Mouse (Mus musculus) adrenal gland, postnatal 10 days (tissue): ENCODE measurements around the gene Pcbp2. TPM values are rescaled to one million over a fixed set of nuclear protein-coding genes. Genes with fewer than 3 reads are reported as not detected.

Experiments used
- DNase-seq: peaks from one replicate; pipeline ENCODE4 v3.0.0; 2021; ENCODE audit warnings: mixed read lengths
- long read RNA-seq, 2 experiments: library from polyadenylated mRNA; stranded (forward); transcript quantifications; one replicate each; pipeline ENCODE4 v2.0.0; 2021
- total RNA-seq, 2 experiments: library from RNA; stranded (reverse); gene quantifications; 2 replicates each; pipeline ENCODE4 v1.2.3; 2021

The Pcbp2 gene
- 100 to 1,000 TPM; 703 to 724 TPM for total RNA-seq
- long read RNA-seq, experiment 1, transcript Pcbp2-225 (3 exons, 585 nt): major isoform, 6 of 195 reads
- long read RNA-seq, experiment 1, partial matches to known transcripts: 101 of 195 reads
- long read RNA-seq, experiment 1, other reads (novel, unspliced or antisense): 75 of 195 reads
- long read RNA-seq, experiment 2, partial matches to known transcripts: 28 of 111 reads
- long read RNA-seq, experiment 2, other reads (novel, unspliced or antisense): 78 of 111 reads

- peak; percentile 98 for DNase-seq
Observed at GRCm38 (mm10) chr15:102470183-102470604, at the start of gene Pcbp2. Gene Pcbp2 (plus strand): TSS chr15:102470539.

GRCm38 (mm10) chr15:102420986-102421385 lies 49.4 kb upstream of the Pcbp2 start:
- no peak for DNase-seq

GRCm38 (mm10) chr15:102421437-102421836 lies 48.9 kb upstream of the Pcbp2 start:
- peak; percentile 57 for DNase-seq

GRCm38 (mm10) chr15:102423602-102424240 lies 46.6 kb upstream of the Pcbp2 start:
- no peak for DNase-seq

GRCm38 (mm10) chr15:102424657-102425056 lies 45.7 kb upstream of the Pcbp2 start:
- DNase-seq: no peak

- DNase-seq: no peak
Observed at GRCm38 (mm10) chr15:102426963-102427362, 43.4 kb upstream of the Pcbp2 start.

GRCm38 (mm10) chr15:102432046-102432445 lies 38.3 kb upstream of the Pcbp2 start:
- DNase-seq: no peak

- DNase-seq: no peak
Observed at GRCm38 (mm10) chr15:102433173-102433572, 37.2 kb upstream of the Pcbp2 start.

- peak; percentile 93 for DNase-seq
Observed at GRCm38 (mm10) chr15:102442490-102442889, 27.8 kb upstream of the Pcbp2 start.

- DNase-seq: no peak
Observed at GRCm38 (mm10) chr15:102445146-102445545, 25.2 kb upstream of the Pcbp2 start, which contains the start of gene Amhr2. Gene Amhr2 (plus strand): TSS chr15:102445367.

- no peak for DNase-seq
Observed at GRCm38 (mm10) chr15:102446448-102446847, 23.9 kb upstream of the Pcbp2 start.

GRCm38 (mm10) chr15:102449366-102449765 lies 21.0 kb upstream of the Pcbp2 start:
- no peak for DNase-seq

GRCm38 (mm10) chr15:102450928-102451327 lies 19.4 kb upstream of the Pcbp2 start:
- DNase-seq: peak; percentile 73

- DNase-seq: no peak
Observed at GRCm38 (mm10) chr15:102451666-102452430, 18.5 kb upstream of the Pcbp2 start.

GRCm38 (mm10) chr15:102455993-102456392 lies 14.3 kb upstream of the Pcbp2 start:
- DNase-seq: no peak

GRCm38 (mm10) chr15:102458050-102458736 lies 12.1 kb upstream of the Pcbp2 start:
- no peak for DNase-seq

- DNase-seq: peak; percentile 91
Observed at GRCm38 (mm10) chr15:102458904-102459317, 11.4 kb upstream of the Pcbp2 start, which contains the start of gene Prr13. Gene Prr13 (plus strand): TSS chr15:102459028.

- DNase-seq: no peak
Observed at GRCm38 (mm10) chr15:102459381-102459780, 11.0 kb upstream of the Pcbp2 start.

GRCm38 (mm10) chr15:102459847-102460246 lies 10.5 kb upstream of the Pcbp2 start:
- no peak for DNase-seq

- DNase-seq: no peak
Observed at GRCm38 (mm10) chr15:102460409-102460808, 9.9 kb upstream of the Pcbp2 start.

- no peak for DNase-seq
Observed at GRCm38 (mm10) chr15:102460971-102461370, 9.4 kb upstream of the Pcbp2 start.

GRCm38 (mm10) chr15:102461430-102462075 lies 8.8 kb upstream of the Pcbp2 start:
- DNase-seq: no peak
